Mouse (Mus musculus): ENCODE data around the gene Mrpl54.

Mrpl54 gene

GRCm38 (mm10) chr10:81266211-81267105, at the start of gene Mrpl54, which contains the start of gene Apba3:
Gene Mrpl54 (minus strand): TSS chr10:81266934.
Gene Apba3 (plus strand): TSS chr10:81266960.
- DNase-seq (ENCODE audit: low spot score): peak; percentile 96

GRCm38 (mm10) chr10:81315587-81315986, 48.9 kb upstream of the Mrpl54 start:
- DNase-seq (ENCODE audit: low spot score): no peak

- DNase-seq (ENCODE audit: low spot score): no peak
These were observed 47.5 kb upstream of the Mrpl54 start for GRCm38 (mm10) chr10:81314201-81314600.

- DNase-seq (ENCODE audit: low spot score): no peak
These were observed 46.8 kb upstream of the Mrpl54 start for GRCm38 (mm10) chr10:81313581-81313980.

GRCm38 (mm10) chr10:81309571-81309970, 42.8 kb upstream of the Mrpl54 start:
- DNase-seq (ENCODE audit: low spot score): no peak

GRCm38 (mm10) chr10:81306837-81307682, 40.3 kb upstream of the Mrpl54 start:
- DNase-seq (ENCODE audit: low spot score): no peak

GRCm38 (mm10) chr10:81306173-81306668, 39.5 kb upstream of the Mrpl54 start:
- no peak for DNase-seq (ENCODE audit: low spot score)

- no peak for DNase-seq (ENCODE audit: low spot score)
These were observed 38.9 kb upstream of the Mrpl54 start for GRCm38 (mm10) chr10:81305663-81306062.

- DNase-seq (ENCODE audit: low spot score): peak; percentile 53
These were observed 38.0 kb upstream of the Mrpl54 start for GRCm38 (mm10) chr10:81304597-81305238.

- no peak for DNase-seq (ENCODE audit: low spot score)
These were observed 37.0 kb upstream of the Mrpl54 start for GRCm38 (mm10) chr10:81303761-81304160.

- DNase-seq (ENCODE audit: low spot score): no peak
These were observed 36.5 kb upstream of the Mrpl54 start for GRCm38 (mm10) chr10:81303258-81303657.

- DNase-seq (ENCODE audit: low spot score): no peak
These were observed 36.1 kb upstream of the Mrpl54 start for GRCm38 (mm10) chr10:81302781-81303218.

- DNase-seq (ENCODE audit: low spot score): no peak
These were observed 35.6 kb upstream of the Mrpl54 start for GRCm38 (mm10) chr10:81302288-81302687.

GRCm38 (mm10) chr10:81301321-81301720, 34.6 kb upstream of the Mrpl54 start:
- DNase-seq (ENCODE audit: low spot score): no peak

GRCm38 (mm10) chr10:81300352-81300907, 33.7 kb upstream of the Mrpl54 start:
- DNase-seq (ENCODE audit: low spot score): no peak

- no peak for DNase-seq (ENCODE audit: low spot score)
These were observed 33.0 kb upstream of the Mrpl54 start for GRCm38 (mm10) chr10:81299585-81300351.

GRCm38 (mm10) chr10:81298369-81299100, 31.8 kb upstream of the Mrpl54 start:
- peak; percentile 62 for DNase-seq (ENCODE audit: low spot score)

- peak; percentile 87 for DNase-seq (ENCODE audit: low spot score)
These were observed 31.1 kb upstream of the Mrpl54 start for GRCm38 (mm10) chr10:81297845-81298244.

- DNase-seq (ENCODE audit: low spot score): no peak
These were observed 30.5 kb upstream of the Mrpl54 start for GRCm38 (mm10) chr10:81297246-81297645.

- no peak for DNase-seq (ENCODE audit: low spot score)
These were observed 28.5 kb upstream of the Mrpl54 start for GRCm38 (mm10) chr10:81295185-81295584.

All from lung, postnatal 25 days (tissue).